Mouse (Mus musculus): ENCODE measurements around the gene Traf4.

Gene Traf4

DNA sequence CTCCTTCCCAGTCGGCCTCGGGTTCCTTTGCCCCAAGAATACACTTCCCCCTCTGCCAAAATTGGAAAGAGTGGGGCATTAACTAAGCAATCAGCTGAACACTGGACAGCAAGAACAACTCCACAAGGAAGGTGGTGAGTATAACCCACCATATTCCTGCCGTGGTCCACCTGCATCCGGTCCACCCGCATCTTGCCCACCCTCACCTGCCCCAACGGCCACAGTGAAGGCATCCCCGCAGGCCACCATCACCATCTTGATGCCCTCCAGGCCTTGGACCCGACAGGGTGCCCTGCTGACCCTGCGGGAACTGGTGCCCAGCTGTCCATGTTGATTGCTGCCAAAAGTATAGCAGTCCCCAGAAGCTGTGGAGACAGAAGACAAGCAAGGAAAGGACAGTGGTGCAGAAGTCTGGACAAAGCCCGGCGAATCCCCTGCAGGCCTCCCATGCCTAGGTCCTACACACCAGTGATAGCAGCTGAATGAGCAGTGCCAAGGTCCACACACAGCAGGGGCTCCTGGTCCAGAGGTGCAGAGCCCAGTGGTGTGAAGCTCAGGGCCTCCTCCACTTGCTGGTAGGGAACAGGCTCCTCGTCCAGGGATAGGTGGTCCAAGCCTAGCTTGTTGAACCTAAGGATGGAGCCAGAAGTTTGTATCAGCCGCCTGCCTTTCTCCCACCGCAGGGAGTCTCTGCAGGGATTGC is 2.0 kb upstream of the Traf4 start:
- DNase-seq (ENCODE audit: low spot score), result no peak

DNA sequence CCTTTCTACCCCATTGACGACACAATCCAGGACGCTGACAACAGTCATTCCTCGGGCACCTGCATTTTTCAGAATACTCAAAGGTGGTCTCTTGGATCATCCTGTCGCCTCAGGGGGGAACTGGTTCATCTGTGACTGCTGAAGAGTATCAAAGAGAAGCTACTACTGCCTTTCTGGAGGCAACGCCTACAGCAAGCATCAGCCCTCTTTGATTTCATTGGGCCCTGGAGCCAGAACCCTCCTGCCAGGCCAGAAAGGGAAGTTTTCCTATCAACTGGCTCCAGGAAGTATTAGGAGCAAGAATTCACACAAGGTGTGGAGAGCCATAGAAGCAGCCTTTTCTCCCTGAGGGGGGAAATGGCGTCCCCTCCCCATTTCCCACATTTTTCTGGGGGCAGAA is 1.3 kb upstream of the Traf4 start:
- DNase-seq (ENCODE audit: low spot score), result no peak

DNA sequence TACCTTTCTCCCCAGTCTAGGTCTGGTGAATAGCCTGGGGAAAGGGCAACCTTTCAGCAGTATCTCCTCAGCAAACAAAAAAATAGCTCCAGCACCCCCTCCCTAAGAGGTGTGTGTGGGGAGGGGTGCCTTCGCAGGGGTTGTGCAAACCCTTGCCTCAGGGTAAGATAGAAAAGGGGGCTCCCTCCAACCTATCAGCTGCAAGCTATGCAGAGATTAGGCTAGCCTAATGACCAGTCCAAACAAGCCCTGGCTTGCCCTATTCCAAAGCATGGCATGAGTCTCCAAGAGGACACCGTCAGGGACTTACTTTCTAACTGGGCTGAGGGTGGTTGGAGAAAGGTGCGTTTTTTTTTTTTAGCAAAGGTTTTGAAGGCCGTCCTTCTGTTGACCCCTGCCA is 772 bp upstream of the Traf4 start:
- DNase-seq (ENCODE audit: low spot score), result no peak

DNA sequence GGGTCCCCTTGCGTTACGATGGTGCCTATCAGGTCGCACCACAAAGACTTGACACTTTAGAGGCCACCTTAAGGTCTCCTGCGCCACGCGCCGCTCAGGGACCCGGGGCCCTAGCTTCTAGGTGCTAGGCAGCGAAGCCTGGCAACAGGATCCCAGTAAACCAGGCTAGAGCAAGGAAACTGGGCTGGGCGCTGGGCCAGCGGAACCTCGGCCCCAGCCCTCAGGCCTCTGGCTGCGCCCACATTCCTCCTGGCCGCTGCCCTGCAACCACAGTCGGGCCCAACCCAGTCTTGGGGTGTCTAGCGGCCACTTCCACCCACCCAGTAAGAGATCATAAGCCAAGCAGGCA is 346 bp upstream of the Traf4 start:
- no peak for DNase-seq (ENCODE audit: low spot score)

DNA sequence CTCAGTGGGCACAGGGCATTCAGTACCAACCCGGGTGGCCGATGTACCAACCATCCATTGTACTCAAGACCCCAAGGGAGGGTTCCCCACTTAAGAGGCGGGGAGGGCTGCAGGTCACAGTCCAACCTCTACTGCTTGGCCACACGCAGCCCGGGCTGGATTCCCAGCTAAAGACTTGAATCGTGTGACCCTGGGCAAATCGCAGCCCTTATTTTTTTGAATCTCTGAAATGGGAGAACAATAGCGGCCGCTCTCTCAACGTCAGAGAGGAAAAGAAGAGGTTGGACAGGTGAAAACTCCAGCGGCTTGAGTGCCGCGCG is 825 bp downstream of the Traf4 start:
- no peak for DNase-seq (ENCODE audit: low spot score)

DNA sequence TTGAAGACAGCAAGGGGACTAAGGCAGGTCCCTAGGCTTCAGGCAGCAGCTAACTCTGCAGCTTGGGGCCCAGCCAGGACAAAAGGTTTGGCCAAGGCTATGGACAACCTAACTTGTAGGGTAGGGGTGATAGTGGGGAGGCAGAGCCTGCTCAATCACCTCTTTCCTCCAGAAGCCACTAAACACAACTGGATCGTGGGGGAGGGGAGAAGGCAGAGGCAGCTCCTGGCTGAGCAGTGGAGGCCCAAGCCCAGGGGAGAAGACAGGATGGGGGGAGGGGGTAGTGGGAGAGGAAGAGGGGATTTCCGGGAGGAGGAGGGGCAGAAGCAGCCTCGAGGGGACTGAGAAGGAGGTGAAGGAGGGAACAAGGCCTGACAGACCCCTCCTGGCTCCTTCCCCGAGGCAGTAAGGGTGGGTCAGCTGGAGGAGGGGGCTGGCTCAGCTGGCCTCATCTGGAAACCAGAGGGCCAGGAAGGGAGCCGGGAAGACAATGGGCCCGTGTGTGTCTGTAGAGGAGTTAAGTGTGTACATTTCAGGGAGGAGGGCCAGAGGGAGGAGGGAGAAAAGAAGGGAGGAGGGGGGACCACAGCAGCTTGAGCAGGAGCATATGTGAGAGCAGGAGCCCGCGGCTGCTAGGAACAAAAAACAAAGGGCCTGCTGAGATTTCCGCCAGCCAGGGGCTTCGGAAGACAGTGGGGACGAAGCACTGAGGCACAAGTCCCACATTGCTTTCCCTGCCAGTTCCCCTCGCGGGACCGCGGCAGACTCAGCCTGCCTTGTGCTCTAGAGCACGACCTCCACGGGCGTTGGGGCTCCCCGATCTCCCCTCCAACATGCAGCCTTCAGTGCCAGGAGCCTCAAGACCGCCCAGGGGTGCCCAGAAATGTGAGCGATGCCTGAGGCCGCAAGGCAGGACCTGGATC is 1.4 kb downstream of the Traf4 start:
- peak; percentile 82 for DNase-seq (ENCODE audit: low spot score)

DNA sequence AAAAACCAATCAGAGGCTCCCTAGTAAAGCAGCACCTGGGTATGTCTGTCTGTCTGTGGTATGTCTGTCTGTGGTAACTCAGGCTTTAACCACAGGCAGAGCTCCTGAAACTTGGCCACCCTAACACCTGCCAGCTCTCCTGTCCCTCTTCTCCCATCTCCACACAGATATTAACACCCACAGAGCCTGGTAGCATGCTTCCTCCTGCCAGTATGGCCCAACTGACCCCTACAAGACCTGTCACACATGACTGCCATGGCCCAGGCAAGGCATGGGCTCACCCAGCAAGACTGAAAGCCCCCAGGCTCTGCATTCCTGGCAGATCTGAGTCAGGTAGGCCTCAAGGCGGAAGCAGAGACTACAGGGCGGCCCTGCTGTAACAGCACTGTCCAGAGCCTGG is 2.3 kb downstream of the Traf4 start:
- DNase-seq (ENCODE audit: low spot score), result no peak

DNA sequence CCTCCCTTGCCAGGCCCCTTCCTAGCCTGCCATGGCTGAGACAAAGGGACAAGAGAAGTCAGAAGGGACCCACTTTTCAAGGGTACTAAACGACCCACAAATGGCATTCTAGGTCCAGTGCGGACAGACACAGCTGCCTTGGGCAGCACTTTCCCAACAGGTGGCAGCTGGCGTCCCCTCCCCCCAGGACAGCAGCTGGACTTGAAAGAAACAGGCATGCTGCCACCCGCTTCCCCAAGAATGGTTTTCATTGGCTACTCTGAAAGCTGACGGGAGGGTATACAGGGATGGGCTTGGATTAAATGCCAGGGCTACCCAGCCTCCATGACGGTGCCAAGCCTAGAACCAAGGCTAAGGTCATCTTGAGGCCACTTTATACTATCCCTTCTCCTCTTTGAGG is 2.9 kb downstream of the Traf4 start:
- DNase-seq (ENCODE audit: low spot score), result no peak

DNA sequence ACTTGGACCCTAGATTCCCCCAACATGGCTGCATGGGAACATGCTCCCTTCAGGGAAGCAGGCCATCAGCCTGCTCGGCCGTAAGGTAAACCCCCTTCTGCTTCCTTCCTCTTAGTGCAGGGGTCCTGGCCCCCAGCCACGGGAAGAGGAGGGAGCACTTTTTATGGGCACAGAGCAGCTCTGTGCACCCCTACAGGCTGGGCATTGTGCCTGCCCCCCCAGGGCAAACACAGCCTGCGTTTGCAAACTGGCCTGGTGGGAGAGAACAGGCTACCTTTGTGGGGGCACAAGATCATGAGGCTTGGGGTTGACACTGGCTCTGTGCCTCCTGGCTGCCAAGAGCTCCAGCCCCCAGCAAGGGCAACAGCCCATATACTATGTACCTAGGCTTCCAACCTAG is 3.4 kb downstream of the Traf4 start:
- DNase-seq (ENCODE audit: low spot score), result no peak

DNA sequence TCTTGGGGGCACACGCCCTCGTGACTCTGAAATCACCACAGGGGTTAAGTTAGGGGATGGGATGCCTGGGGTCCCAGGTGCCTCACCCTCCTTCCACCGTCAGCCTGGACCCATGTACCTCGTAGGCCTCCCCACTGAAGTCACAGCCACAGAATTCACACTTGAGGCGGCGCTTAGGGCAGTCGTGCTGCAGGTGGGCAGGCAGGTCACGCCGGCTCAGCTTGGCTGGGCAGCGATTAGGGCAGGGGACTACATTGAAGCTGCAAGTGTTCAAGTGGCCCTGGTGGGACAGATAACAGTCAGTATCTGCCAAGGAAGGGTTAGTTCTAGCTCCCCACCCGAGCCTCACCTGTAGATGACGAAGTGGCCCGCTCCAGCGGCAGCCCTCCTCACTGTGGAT is 4.2 kb downstream of the Traf4 start:
- no peak for DNase-seq (ENCODE audit: low spot score)

DNA sequence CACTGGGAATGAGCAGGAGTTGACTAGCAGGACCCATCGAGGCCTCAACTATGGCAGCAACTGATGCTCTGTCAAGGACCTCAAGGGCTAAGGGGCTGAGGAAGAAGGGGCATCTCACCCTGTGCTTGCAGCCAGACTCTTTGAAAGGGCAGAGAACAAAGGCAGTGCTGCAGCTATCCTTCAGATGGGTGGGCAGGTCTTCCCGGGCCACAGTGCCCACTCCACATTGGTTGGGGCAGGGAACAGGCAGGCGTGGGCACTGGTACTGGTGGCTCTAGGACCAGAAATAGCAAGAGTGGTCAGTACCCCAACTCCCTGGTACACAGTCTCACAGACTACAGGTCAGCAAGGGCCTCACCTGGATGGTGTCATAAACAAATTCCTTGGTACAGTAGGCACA is 4.7 kb downstream of the Traf4 start:
- DNase-seq (ENCODE audit: low spot score), result no peak

DNA sequence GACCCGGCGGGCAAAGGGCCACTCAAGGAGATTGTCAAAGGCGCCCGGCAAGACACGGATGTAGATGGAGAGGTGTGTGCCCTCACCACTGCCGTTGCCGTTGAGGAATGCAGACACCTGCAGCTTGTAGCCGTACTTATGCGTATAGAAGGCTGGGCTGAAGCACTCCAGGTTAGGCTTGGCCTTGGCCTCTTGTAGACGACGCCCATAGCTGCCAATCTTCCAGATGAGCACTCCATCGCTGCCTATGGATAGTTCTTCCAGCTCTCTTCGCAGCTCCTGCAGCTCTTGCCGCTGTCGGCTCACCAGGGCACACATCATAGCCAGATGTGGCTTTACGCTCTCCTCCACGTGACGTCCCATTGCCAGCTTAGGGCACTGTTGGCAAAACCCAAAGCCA is 5.2 kb downstream of the Traf4 start:
- no peak for DNase-seq (ENCODE audit: low spot score)

DNA sequence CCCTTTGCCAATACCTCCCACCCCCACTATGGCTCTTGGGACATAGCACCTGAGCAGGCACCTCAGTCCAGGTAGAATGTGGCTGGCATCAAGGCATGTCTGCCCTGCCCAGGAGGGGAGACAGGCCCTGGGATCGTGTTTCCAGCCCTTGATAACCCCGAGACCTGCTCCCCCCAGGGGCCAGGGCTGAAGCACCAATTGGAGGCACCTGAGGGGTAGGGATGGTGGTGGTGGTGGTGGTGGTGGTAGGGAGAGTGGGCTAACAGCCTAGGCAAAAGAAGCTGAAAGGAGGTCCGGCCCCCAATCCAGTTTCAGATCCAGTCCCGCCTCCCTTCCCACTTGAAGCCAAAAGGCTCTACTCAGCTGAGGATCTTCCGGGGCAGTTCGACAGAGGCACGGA is 5.8 kb downstream of the Traf4 start:
- no peak for DNase-seq (ENCODE audit: low spot score)

DNA sequence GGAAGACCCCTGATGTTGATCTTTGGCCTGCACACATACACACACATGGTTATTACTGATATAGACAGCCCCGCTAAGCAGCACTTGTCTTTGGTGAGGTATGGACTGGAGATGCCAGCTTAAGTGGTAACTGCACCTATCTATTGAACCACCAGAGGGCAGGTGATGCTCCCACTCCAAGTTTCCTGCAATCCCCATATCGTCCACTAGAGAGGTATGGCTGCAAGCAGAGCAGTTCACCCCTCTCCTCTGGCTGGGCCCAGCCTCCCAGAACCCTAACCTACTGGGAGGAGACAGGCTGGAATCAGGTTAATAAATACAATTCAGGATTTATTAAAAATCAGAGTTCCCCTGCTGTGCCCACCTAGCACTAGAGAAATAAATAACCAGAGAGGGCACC is 6.3 kb downstream of the Traf4 start:
- DNase-seq (ENCODE audit: low spot score), result peak; percentile 94

DNA sequence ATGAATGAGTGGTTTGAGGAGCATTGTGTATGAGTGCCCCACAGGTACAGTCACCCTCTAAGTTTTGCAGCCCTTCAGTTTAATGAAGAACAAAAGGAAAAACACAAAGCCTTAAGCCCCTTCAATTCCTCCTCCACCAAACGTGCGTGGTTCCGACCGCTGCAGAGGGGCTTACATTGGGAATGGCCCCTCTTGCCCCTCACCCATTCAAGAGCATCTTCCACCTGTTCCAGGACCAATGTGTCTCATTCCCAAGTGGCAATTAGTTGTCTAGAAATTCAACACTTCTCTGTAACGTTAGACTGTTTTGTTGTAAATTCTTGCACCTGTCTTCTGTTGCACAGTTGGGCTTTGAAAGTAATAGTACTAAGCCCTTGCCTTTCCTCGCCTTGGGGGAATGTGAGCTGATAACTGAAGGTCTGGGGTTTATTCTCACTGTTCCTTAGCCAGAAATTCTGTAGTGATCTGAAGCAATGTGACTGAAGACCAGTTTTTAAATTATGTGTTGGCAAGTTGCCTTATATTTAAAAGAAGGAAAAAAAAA is 9.2 kb downstream of the Traf4 start:
- no peak for DNase-seq (ENCODE audit: low spot score)

DNA sequence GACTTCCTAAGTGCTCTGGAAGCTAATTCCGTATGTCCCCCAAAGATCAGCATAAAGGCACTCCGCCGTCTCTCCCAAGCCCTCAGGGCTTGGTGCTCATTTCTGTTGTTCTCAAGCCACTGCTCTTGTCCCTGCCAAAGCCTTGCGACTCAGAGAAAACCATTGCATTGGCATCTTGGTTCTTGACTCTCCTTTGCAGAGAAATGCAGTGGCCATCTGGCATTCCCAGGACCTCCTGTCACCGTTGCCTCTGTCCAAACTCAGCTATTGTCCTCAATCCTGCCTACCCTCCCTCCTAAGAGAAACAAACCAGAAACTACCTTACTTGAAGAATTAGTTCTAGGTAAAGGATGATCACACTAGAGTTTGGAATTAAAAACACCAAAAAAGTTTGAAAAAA is 9.7 kb downstream of the Traf4 start:
- DNase-seq (ENCODE audit: low spot score), result no peak

DNA sequence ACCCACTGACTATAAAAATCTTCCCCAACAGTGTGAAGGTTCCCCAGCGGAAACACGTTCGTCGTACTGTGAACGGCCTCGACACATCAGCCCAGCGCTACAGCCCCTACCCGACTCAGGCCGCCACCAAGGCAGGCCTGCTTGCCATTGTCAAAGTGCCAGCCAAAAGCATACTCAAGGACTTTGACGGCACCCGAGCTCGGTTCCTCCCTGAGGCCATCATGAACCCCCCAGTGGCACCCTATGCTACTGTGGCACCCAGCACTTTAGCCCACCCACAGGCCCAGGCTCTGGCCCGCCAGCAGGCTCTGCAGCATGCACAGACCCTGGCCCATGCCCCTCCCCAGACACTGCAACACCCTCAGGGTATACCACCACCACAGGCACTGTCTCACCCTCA is 11.6 kb downstream of the Traf4 start:
- no peak for DNase-seq (ENCODE audit: low spot score)

DNA sequence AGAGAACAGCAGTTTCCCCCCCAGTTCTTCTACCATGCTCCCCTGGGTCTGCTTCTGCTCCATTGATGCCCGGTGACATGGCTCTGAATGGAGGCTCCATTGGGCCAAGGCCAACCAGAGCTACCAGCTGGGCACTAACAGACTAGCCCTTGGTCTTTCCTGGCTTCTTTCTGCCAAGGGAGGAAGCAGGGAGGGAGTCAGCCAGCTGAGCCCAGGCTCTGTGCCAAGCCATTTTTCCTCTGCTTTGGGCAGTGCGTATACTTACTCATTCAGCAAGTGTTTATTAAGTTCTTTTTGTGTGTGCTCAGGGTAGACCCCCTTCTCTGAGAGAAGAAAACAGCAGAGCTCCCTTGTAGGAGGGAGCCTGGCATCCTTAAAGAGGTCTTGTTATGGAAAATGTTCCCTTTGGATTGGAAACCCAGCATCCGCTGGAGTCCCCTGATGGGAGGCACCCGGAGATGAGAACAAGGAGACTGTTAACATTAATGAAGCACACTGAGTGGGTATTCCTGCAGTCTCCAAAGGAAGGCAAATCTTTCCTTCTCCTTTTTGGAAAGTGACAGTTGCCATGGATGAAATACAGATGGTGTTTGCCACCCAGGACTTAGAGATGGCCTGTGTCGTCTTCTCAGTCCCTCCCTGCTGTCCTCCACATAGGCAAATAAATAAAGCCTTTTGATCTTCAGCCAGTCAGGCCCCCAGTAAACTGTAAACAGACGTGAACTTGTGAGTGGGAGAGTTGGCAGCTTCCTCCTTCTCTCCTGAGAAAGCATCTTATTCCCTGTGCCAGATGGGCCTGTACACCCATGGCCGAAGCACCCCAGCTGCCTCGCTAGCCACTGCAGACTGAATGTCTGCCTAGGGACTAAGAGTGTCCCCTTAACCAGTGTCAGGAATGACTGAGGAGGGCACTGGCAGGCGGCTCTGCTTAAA is 12.8 kb downstream of the Traf4 start:
- DNase-seq (ENCODE audit: low spot score), result no peak

DNA sequence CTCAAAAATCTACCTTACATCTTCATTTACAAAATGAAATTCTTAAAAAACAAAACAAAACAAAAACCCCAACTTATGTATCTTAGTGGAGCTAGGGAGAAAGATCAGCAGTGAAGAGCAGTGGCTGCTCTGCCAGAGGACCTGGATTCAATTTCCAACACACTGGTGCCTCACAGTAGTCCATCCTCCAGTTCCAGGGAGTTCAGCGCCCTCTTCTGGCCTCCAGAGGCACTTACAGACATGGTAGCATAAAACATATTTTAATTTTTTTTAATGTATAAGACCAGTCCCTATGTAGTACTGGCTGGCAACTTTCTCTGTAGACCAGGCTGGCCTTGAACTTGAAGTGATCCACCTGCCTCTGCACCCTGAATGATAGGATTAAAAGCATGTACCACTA is 14.2 kb downstream of the Traf4 start:
- peak; percentile 45 for DNase-seq (ENCODE audit: low spot score)

DNA sequence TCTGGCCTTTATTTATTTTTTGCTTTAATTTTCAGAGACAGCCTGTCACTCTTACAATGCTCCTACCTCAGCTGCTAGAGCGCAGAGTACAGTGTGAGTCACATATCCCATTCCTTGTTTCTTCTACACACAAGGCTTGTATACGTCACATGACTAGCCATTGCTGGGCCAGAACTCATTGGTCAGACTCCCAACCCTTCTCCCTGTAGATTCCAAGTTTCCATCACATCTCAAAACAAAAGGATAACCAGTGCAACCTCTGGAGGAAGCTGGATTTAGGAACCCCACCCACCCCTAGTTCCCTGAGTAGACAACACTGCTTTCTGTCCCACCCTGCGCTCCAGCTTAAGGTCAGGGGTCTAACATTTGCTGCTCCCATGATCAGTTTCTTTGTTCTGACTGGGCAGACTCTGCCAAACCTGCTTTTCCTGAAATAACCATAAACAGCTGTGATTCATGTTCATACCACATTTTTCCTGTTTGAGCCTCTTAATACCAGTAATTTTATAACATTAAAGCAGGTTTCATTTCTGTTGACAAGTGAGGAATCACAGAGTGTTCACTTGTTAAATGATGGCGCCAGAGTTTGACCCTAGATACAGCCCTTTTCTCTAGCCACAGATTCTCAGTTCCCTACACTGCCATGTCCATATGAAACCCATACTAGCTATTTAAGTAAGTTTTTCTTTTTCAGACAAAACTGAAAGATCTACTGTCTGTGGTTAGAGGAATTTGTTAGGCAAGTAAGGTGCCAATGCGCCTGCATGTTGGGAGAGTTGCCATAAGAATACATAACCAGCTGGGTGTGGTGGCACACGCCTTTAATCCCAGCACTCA is 18.5 kb downstream of the Traf4 start:
- no peak for DNase-seq (ENCODE audit: low spot score)

DNA sequence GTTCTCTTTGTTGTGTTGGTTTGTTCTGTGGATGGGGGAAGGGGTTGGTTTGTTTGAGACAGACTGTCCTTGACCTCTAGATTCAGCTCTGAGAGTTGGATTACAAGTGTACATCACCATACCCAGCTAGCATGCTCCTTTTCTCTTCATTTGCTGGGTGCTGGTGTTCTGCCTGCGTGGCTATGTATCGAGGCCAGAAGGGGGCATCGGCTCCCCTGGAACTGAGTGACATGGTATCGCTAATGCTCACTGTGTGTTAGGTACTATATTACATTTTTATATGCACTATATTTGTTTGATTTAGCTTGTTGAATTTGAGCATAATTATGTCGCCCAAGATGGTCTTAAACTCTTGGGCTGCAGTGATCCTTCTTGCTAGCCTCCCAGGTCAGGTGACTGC is 19.2 kb downstream of the Traf4 start:
- DNase-seq (ENCODE audit: low spot score), result no peak

DNA sequence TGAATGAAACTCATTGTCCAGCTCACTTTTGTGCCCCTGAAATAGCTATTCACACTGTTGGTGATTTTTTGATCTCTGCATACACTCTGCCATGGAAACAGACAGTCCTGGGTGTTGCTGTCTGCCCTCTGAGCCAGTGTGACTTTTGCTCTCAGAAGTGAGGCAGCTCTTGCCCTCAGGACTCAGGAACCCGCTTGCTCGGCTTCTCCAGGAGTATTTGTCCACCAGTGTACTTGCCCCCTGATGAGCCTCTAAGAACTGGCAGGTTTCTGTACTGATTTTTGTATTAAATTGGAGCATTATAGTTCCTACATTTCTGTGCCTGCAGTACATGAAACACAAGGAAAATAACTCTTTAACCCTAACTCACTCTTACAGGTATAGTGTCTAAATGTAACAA is 21.9 kb downstream of the Traf4 start:
- DNase-seq (ENCODE audit: low spot score), result no peak
